Mouse (Mus musculus): ENCODE data around the gene Acad11. TPM values are rescaled to one million over a fixed set of nuclear protein-coding genes. Genes with fewer than 3 reads are reported as not detected.

Gene Acad11
- polyA plus RNA-seq, 1 experiment: 24.1 TPM

DNA sequence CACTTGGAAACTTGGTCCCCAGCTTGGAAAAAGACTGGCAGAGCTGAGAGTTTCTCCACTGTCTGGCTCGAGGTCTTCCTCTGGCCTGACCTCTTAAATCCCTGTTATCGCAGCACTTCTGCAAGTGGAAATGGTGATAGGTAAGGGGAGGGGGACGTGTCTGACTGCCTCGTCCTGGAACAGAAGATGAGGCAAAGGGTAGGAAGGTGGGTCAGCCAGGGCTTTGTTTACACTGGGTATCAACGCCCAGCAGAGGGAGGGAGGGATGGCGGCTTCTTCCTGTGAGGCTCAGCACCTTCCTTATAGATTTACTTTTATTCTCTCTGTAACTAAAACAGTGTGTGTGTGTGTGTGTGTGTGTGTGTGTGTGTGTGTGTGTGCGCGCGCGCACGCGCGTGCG is 79.6 kb downstream of the Acad11 start:
- DNase-seq (ENCODE audit: extremely low spot score in 1 of 2, low spot score in 1 of 2): no peak

DNA sequence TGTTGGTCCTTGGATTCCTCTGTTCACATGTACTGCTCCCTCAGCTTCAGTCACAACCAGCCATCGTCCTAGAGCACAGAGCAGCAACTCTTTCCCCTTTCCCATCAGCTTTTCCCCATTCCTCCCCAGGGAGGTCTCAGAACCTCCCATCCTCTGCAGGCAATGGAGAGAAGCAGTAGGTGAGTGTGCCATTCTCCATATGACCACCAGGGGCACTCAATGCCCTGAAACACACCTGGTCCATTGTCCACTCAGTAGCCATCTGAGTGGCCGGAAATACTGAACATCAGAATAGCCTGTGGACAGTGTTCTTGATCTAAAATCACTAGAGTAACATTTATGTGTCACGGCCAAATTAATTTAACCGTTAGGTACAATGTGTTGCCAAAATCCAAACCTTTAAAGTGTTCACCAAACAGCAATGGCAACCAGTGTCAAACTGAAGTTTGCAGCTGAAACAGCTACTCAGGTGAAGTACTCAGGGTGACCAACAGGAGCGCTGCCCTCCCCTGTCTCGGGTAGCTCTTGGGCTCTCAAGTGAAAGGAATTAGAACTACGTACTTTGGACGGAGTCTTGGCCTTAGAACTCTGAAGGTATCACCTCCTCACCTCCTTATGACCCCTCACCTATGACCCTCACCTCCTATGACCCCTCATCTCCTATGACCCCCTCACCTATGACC is 81.3 kb downstream of the Acad11 start:
- DNase-seq (ENCODE audit: extremely low spot score in 1 of 2, low spot score in 1 of 2): no peak

- DNase-seq (ENCODE audit: extremely low spot score in 1 of 2, low spot score in 1 of 2): no peak
These were observed 83.5 kb downstream of the Acad11 start for GRCm38 (mm10) chr9:104146683-104147082.

- no peak for DNase-seq (ENCODE audit: extremely low spot score in 1 of 2, low spot score in 1 of 2)
These were observed 85.8 kb downstream of the Acad11 start for GRCm38 (mm10) chr9:104148969-104149368.

GRCm38 (mm10) chr9:104152121-104152520 is 88.9 kb downstream of the Acad11 start:
- DNase-seq (ENCODE audit: extremely low spot score in 1 of 2, low spot score in 1 of 2): no peak

GRCm38 (mm10) chr9:104155100-104155715 is 92.0 kb downstream of the Acad11 start:
- DNase-seq (ENCODE audit: extremely low spot score in 1 of 2, low spot score in 1 of 2): no peak

DNA sequence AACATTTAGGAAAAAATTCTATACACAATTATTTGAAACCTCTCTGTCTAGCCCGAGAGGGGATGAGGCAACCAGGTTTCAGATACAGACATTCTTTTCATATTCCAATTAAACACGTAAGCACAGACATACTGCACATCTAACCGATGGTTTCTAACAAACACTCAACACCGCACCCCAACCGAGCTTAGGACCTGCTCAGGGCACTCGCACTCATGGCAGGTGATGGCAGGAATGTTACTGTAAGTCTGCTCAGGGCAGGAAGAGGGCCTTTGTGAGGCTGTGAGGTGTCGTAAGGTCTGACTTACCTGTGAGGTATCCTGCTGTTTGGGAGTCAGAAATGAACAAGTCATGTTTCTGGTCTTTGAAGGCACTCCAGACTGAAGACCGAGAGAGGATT is 93.3 kb downstream of the Acad11 start:
- no peak for DNase-seq (ENCODE audit: extremely low spot score in 1 of 2, low spot score in 1 of 2)

GRCm38 (mm10) chr9:104157291-104157690 is 94.1 kb downstream of the Acad11 start:
- no peak for DNase-seq (ENCODE audit: extremely low spot score in 1 of 2, low spot score in 1 of 2)

DNA sequence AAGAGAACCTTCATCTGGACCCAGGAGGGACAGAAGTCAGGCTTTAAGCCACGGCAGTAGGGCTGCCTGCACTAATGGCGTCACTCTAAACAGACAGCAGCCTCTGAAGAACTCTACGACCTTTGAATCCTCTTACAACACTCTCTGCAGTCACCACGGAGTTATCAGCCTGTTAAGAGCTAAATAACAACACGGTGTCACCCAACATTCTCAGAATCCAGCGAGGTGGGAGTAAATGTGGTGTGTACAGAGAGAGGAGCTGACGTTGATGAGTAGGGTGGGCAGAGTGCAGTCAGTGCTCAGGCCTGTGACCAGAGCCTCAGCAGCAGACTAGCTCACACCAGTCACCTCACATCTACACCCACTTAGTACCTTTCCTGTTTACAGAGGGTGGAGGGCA is 97.9 kb downstream of the Acad11 start:
- DNase-seq (ENCODE audit: extremely low spot score in 1 of 2, low spot score in 1 of 2): no peak

DNA sequence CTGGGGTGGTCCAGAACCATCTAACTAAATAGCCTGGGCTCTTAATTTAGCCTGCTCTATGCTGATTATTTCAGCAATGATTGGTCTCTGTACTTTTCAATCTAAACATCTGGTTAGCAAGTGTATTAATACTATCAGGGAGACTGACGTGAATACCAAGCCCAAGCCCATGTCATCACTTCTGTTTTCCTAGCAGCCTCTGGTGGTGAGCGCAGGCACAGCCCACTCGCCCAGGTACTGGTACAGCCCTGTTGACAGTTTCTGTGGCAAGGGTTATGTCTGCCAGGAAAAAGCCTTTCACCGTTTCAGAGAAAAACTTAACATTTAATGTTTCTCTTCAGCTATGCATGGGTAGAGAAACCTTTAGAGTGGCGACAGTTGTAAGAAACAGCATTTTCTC is 101.0 kb downstream of the Acad11 start:
- no peak for DNase-seq (ENCODE audit: extremely low spot score in 1 of 2, low spot score in 1 of 2)

DNA sequence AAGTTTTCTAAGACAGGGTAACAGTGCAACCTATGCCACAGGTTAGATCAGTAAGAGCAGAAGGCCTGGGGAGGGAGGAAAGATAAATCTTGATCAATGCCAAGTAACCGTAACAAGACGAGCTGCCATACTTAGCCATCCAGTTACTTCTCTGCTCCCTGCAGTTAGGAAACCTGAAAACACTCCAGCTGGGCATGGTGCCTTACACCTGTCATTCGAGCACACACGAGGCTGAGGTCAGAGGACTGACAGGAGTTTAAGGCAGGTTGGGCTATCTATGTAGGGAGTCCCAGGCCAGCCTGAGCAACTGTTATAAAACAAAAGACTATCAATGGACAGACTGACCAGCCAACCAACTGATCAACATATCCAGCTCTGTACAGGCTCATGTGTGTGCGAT is 102.7 kb downstream of the Acad11 start:
- no peak for DNase-seq (ENCODE audit: extremely low spot score in 1 of 2, low spot score in 1 of 2)

DNA sequence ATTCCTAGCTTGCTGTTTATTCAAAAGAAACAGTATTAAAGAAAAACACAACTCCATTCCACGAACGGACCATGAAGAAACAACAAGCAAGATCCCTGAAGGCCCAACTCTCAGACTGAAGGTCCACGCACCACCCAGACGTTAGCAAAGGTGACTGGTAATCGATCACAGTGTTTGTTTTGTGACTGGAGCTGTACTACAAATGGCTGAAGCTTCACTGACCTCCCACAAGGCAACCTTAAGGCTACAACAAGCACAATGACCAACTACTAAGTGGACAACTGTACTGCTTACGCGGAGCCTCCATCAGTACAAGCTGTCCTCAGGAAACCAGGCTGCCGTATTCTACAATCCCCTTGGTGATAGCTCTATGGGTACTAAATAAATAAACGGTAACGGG is 106.8 kb downstream of the Acad11 start:
- no peak for DNase-seq (ENCODE audit: extremely low spot score in 1 of 2, low spot score in 1 of 2)

DNA sequence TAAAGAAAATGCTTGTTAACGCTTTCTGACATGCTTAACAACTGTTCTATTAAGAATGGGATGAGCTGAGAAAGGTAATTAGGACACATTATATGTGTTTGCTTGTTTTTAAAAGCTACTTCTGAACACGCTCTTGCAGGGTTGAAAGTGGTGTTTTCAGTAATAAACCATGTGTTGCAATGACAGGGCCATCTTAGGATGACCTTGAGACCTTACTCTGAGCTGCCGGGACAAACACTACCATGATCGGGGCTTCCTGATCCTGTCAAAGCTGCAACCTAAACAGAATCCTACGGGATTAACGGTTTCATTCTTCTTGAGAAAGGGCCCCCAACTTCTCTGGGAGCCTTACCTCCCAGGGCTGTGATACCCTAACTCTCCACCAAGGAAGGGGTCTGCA is 108.5 kb downstream of the Acad11 start:
- DNase-seq (ENCODE audit: extremely low spot score in 1 of 2, low spot score in 1 of 2): no peak

GRCm38 (mm10) chr9:104172342-104172741 is 109.2 kb downstream of the Acad11 start:
- DNase-seq (ENCODE audit: extremely low spot score in 1 of 2, low spot score in 1 of 2): no peak

Other genes starting within 250 kb of the Acad11 start
- 8.9 and 10.8 TPM in 2 replicates for gene Nphp3, start 60.8 kb upstream of the Acad11 start, polyA plus RNA-seq (2012; rRNA removed)
- gene Gm28305, start 22.7 kb upstream of the Acad11 start, polyA plus RNA-seq (2012; rRNA removed): not detected in 2 replicates
- gene Uba5, start 243 bp upstream of the Acad11 start, polyA plus RNA-seq (2012; rRNA removed): 55.9 and 57.5 TPM in 2 replicates
- 0.23 and 0.32 TPM in 2 replicates for gene Ackr4, start 63.6 kb downstream of the Acad11 start, polyA plus RNA-seq (2012; rRNA removed)
- 66.2 and 79.7 TPM in 2 replicates for gene Dnajc13, start 199.6 kb downstream of the Acad11 start, polyA plus RNA-seq (2012; rRNA removed)

Data from frontal cortex, adult 2 months (tissue).